Mouse (Mus musculus): Measurements from ENCODE around the gene Srsf1.

Gene Srsf1

DNA sequence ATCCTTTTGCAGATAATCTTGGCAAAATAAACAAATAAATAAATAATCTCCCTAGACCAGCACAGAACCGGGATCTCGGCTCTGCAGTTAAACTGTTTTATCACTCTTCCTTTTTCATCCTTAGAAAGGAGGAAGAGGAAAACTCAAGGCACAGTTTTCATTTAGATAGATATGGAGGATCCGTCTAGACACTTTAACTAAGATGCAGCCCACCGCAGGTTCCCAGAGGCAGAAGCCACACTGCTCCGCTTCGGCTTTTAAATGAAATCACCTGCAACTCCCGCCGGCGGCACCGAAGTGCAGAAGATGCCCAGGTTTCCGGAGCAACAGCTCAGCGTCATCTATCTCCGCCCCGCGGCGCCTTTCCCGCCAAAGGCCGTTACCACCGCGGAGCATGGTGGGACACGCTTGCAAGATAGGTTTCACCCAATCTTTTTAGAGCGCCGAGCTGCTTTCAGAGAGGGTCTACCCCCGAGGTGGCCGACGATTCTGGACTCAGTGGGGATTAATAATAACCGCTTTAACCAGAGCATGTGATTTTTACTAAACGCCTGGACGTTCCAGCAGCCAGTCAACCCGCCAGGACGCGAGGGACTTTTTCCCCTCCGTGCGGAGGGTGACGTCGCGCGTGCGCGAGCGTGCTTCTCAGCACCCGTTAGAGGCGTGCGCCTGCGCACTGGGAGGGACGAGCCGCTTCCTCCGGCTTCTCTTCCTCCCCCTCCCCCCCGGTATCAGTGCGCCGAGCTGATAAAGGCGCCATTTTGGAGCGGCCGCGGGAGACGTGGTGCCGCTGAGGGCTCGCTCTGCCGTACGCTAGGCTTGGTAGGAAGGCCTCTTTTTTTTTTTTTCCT lies at the start of gene Srsf1:
Srsf1 (plus strand) TSS at position 430 of the 851 bp plus-strand sequence.
- peak; percentile 99 for DNase-seq (ENCODE audit: low read depth, low spot score)
- Histone ChIP-seq H3K27me3 (ENCODE audit: control insufficient read depth, insufficient read depth, low read length, poor library complexity, severe bottlenecking) (no peaks in the 10 kb centered on the region), H3K36me3 (ENCODE audit: control insufficient read depth, insufficient read depth, low read length, poor library complexity, severe bottlenecking) (peaks cover 4% of the 10 kb centered on the region; the same call in 1 of the 2 replicates)

- H3K36me3 ChIP-seq (ENCODE audit: control insufficient read depth, insufficient read depth, low read length, poor library complexity, severe bottlenecking): no peaks in the 10 kb centered on the region
- DNase-seq (ENCODE audit: low read depth, low spot score): no peak
- no peaks in the 10 kb centered on the region for H3K27me3 ChIP-seq (ENCODE audit: control insufficient read depth, insufficient read depth, low read length, poor library complexity, severe bottlenecking)
These were observed 47.4 kb upstream of the Srsf1 start for GRCm38 (mm10) chr11:87999751-88000150.

DNA sequence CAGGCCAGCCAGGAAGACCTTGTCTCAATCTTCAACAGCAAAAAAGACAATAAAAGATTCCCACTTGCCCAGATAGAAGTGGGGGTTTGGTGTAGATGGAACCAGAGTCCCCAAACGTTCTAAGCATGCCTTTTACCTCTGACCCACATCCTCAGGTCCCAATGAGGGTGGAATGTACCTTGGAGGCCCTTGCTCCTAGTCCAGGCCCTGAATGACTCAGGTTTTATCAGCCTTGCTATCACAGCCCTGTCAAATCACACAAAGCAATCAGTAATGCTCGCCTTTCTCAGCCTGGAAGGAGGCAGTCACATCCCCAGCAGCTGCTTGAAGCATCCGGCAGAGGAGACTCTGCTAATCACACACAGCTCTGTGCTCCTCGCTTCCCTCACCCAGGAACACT lies 44.4 kb upstream of the Srsf1 start:
- DNase-seq (ENCODE audit: low read depth, low spot score): no peak
- no peaks in the 10 kb centered on the region for H3K27me3 ChIP-seq (ENCODE audit: control insufficient read depth, insufficient read depth, low read length, poor library complexity, severe bottlenecking)
- no peaks in the 10 kb centered on the region for H3K36me3 ChIP-seq (ENCODE audit: control insufficient read depth, insufficient read depth, low read length, poor library complexity, severe bottlenecking)

DNA sequence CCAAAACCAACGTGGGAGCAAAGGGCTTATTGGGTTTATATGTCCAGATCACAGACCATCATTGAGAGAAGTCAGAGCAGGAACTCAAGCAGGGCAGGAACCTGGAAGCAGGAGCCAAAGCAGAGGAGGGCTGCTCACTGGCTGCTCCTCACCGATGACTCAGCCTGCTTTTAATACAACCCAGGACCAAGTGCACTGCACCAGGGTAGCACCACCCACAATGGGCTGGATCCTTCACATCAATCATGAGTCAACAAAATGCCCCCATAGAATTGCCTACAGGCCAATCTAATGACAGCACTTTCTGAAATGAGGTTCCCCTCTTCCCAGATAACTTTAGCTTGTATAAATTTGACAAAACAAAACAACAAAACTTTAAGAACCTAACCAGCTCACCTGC lies 43.0 kb upstream of the Srsf1 start:
- Histone ChIP-seq H3K27me3 (ENCODE audit: control insufficient read depth, insufficient read depth, low read length, poor library complexity, severe bottlenecking) (no peaks in the 10 kb centered on the region), H3K36me3 (ENCODE audit: control insufficient read depth, insufficient read depth, low read length, poor library complexity, severe bottlenecking) (no peaks in the 10 kb centered on the region)
- DNase-seq (ENCODE audit: low read depth, low spot score): no peak

- Histone ChIP-seq H3K36me3 (ENCODE audit: control insufficient read depth, insufficient read depth, low read length, poor library complexity, severe bottlenecking) (no peaks in the 10 kb centered on the region), H3K27me3 (ENCODE audit: control insufficient read depth, insufficient read depth, low read length, poor library complexity, severe bottlenecking) (no peaks in the 10 kb centered on the region)
- DNase-seq (ENCODE audit: low read depth, low spot score): no peak
These were observed 38.5 kb upstream of the Srsf1 start for GRCm38 (mm10) chr11:88008641-88009040.

DNA sequence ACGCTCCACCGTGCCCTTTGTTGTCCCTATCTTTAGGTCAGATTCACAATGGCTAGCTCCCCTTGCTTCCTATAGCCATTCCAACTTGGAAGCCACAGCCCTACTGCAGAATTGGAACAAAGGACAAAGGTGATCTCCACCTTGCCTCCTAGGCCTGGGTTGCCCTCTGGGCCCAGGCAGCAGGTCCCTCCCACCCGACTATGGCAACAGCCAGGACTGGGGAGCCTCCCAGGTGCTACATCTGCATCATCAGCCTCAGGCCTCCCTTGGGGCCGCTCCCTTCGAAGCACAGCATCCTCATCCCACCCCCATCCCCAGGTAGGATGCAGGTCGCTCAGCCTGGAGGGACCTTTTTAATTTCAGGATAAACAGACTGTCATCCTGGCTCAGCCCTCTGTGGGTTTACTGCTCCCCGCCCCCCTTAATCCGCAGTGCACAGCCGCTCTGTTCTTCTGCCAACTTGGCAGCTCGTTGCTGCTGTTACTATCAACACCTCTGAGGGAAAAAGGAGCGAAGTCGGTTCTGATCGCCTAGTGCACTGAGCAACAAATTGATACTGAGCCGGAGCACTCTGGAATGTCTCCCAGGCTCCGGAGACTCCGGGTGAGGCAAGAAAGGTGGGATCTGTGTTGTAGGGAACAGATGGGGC lies 37.5 kb upstream of the Srsf1 start:
- Histone ChIP-seq H3K27me3 (ENCODE audit: control insufficient read depth, insufficient read depth, low read length, poor library complexity, severe bottlenecking) (no peaks in the 10 kb centered on the region), H3K36me3 (ENCODE audit: control insufficient read depth, insufficient read depth, low read length, poor library complexity, severe bottlenecking) (no peaks in the 10 kb centered on the region)
- DNase-seq (ENCODE audit: low read depth, low spot score): no peak

GRCm38 (mm10) chr11:88011208-88011913 lies 35.8 kb upstream of the Srsf1 start:
- no peaks in the 10 kb centered on the region for H3K27me3 ChIP-seq (ENCODE audit: control insufficient read depth, insufficient read depth, low read length, poor library complexity, severe bottlenecking)
- H3K36me3 ChIP-seq (ENCODE audit: control insufficient read depth, insufficient read depth, low read length, poor library complexity, severe bottlenecking): no peaks in the 10 kb centered on the region
- DNase-seq (ENCODE audit: low read depth, low spot score): peak; percentile 16

DNA sequence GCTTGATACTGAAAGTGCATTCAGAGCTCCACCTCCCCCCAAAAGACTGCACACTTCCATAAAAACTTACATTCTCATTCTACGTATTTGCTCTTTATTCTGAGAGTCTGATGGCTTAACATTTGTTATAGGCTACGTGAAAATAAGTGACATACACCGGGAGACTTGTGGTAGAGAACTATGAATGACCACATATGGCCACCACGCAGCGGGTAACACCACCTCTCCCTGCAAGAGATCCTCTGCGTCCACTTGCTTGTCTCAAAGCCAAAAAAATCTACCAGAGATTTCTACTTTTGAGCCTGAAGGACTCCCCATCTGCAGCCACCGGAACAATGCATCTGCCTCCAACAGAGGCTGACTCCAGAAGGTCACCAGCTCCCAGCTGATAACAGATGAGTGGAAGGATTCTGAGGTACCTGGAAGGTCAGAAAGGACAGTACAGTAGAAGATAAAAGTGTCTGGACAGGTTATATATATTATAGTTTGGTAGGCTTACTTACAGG lies 35.2 kb upstream of the Srsf1 start:
- Histone ChIP-seq H3K36me3 (ENCODE audit: control insufficient read depth, insufficient read depth, low read length, poor library complexity, severe bottlenecking) (no peaks in the 10 kb centered on the region), H3K27me3 (ENCODE audit: control insufficient read depth, insufficient read depth, low read length, poor library complexity, severe bottlenecking) (no peaks in the 10 kb centered on the region)
- no peak for DNase-seq (ENCODE audit: low read depth, low spot score)

- DNase-seq (ENCODE audit: low read depth, low spot score): peak; percentile 63
- no peaks in the 10 kb centered on the region for H3K27me3 ChIP-seq (ENCODE audit: control insufficient read depth, insufficient read depth, low read length, poor library complexity, severe bottlenecking)
These were observed 34.4 kb upstream of the Srsf1 start for GRCm38 (mm10) chr11:88012621-88013244.

DNA sequence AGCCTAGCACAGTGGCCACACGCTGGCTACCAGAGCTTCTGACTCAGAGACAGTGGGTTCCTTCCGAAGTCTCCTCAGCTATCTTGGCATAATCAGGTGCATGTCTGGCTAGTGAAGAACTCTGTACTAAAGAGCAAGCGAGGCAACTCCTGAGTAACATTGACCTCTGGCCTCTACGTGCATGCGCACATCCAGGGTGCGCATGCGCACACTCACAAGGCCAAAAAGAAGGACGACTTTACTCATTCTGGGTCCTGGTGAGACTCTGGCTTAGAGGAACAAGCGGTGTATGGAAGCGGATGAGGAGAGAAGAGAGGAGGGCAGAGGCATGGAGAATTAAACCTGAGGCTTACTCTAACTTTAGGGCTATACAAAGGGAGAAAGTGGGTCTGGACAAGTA lies 33.5 kb upstream of the Srsf1 start:
- Histone ChIP-seq H3K27me3 (ENCODE audit: control insufficient read depth, insufficient read depth, low read length, poor library complexity, severe bottlenecking) (no peaks in the 10 kb centered on the region), H3K36me3 (ENCODE audit: control insufficient read depth, insufficient read depth, low read length, poor library complexity, severe bottlenecking) (no peaks in the 10 kb centered on the region)
- DNase-seq (ENCODE audit: low read depth, low spot score): no peak

More at GRCm38 (mm10) chr11:88012621-88013244, 34.4 kb upstream of the Srsf1 start:
- H3K36me3 ChIP-seq (ENCODE audit: control insufficient read depth, insufficient read depth, low read length, poor library complexity, severe bottlenecking): no peaks in the 10 kb centered on the region

DNA sequence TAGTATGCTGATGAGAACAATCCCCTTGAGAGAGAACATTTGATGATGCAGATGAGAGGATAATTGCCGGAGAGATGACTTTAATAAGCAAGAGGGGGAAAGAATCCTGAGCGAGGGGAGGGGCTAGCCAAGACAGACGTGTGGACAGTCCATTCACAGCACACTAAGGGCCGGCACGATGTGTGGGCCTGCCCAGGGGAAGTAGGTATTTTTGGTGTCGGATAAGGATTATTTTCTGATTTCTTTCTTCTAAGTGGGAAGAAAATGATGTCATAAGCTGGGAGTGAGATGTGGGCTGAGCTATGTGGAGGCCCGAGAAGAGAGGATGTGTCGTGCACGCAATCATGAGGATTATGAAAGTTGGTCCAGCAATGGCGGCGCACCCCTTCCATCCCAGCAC lies 32.0 kb upstream of the Srsf1 start:
- Histone ChIP-seq H3K36me3 (ENCODE audit: control insufficient read depth, insufficient read depth, low read length, poor library complexity, severe bottlenecking) (no peaks in the 10 kb centered on the region), H3K27me3 (ENCODE audit: control insufficient read depth, insufficient read depth, low read length, poor library complexity, severe bottlenecking) (no peaks in the 10 kb centered on the region)
- no peak for DNase-seq (ENCODE audit: low read depth, low spot score)

DNA sequence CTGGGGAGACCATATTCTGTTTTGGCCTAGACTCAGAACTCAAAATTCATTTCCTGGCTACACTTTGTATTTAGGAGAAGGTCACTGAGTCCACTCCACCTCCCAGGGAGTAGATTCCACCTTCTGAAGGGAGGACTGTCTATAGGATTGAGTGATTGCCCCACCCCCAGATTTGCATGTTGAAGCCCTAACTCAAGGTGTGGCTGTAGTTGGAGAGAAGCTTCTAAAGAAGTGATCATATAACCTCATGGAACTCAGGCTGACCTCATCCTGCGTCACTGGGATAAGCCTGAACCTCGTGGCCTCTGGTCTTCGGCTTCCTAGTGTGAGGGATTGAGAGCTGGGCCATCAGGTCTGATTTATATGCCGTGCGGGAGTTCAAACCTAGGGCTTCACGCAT lies 31.4 kb upstream of the Srsf1 start:
- H3K36me3 ChIP-seq (ENCODE audit: control insufficient read depth, insufficient read depth, low read length, poor library complexity, severe bottlenecking): no peaks in the 10 kb centered on the region
- no peaks in the 10 kb centered on the region for H3K27me3 ChIP-seq (ENCODE audit: control insufficient read depth, insufficient read depth, low read length, poor library complexity, severe bottlenecking)
- no peak for DNase-seq (ENCODE audit: low read depth, low spot score)

DNA sequence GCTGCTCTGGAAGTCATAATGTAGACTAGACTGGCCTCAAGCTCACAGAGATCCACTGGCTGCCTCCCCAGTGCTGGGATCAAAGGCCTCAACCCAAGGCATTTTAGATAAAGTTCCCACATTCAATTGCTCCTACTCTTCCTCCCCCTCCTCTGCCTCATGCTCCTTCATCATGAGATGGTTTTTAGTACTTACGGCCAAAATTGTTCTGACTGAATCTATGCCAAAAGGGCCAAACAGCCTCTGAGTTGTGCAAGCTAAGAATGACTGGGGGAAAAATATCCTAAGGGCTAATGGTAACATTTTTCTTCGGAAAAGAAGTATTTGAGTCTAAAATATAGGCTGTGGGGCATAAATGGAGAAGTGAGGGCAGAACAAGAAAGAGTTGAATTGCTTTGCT lies 23.2 kb upstream of the Srsf1 start:
- no peak for DNase-seq (ENCODE audit: low read depth, low spot score)
- Histone ChIP-seq H3K27me3 (ENCODE audit: control insufficient read depth, insufficient read depth, low read length, poor library complexity, severe bottlenecking) (no peaks in the 10 kb centered on the region), H3K36me3 (ENCODE audit: control insufficient read depth, insufficient read depth, low read length, poor library complexity, severe bottlenecking) (no peaks in the 10 kb centered on the region)

GRCm38 (mm10) chr11:88027391-88028035 lies 19.7 kb upstream of the Srsf1 start:
- DNase-seq (ENCODE audit: low read depth, low spot score): no peak
- Histone ChIP-seq H3K27me3 (ENCODE audit: control insufficient read depth, insufficient read depth, low read length, poor library complexity, severe bottlenecking) (no peaks in the 10 kb centered on the region), H3K36me3 (ENCODE audit: control insufficient read depth, insufficient read depth, low read length, poor library complexity, severe bottlenecking) (no peaks in the 10 kb centered on the region)
